Mouse (Mus musculus): ENCODE results near the gene Hdac4. TPM values are rescaled to one million over a fixed set of nuclear protein-coding genes. Genes with fewer than 3 reads are reported as not detected.

Hdac4 gene
- polyA plus RNA-seq, 1 experiment from 2014 or later: 10.5 TPM

DNA sequence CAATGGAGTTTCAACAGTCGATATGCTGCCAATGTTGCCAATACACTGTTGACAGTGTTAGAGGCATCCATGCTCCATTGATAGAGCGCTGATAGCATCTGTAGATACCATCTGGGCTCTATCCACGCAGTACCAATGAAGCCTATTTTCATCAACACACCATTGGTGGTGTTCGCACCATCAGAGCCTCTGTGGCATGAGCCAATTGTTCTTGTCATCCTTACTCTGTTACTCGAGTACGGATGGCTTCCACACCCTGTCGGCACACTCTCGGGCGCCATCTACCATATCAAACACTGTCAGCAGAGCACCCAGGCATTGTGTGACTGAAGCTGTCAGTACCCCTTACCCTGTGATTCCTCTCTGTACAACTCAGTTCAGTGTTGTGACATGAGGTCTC, 271.9 kb downstream of the Hdac4 start:
- Histone ChIP-seq H3K36me3 (no peaks in the 10 kb centered on the region), H3K9me3 (replicated peaks) (no peaks in the 10 kb centered on the region), H3K4me3 (no peak overlapping the region), H3K27me3 (no peaks in the 10 kb centered on the region), H3K4me1 (replicated peaks) (peaks cover 38% of the 10 kb centered on the region), H3K4me2 (no peak overlapping the region), H3K27ac (no peak overlapping the region), H3K9ac (no peak overlapping the region)
- no peak for ATAC-seq (replicated peaks; ENCODE audit: insufficient number of reproducible peaks, insufficient read depth, low FRiP score, low read depth)
- WGBS: 81% methylated on average over 9 of the region's 9 CpGs

DNA sequence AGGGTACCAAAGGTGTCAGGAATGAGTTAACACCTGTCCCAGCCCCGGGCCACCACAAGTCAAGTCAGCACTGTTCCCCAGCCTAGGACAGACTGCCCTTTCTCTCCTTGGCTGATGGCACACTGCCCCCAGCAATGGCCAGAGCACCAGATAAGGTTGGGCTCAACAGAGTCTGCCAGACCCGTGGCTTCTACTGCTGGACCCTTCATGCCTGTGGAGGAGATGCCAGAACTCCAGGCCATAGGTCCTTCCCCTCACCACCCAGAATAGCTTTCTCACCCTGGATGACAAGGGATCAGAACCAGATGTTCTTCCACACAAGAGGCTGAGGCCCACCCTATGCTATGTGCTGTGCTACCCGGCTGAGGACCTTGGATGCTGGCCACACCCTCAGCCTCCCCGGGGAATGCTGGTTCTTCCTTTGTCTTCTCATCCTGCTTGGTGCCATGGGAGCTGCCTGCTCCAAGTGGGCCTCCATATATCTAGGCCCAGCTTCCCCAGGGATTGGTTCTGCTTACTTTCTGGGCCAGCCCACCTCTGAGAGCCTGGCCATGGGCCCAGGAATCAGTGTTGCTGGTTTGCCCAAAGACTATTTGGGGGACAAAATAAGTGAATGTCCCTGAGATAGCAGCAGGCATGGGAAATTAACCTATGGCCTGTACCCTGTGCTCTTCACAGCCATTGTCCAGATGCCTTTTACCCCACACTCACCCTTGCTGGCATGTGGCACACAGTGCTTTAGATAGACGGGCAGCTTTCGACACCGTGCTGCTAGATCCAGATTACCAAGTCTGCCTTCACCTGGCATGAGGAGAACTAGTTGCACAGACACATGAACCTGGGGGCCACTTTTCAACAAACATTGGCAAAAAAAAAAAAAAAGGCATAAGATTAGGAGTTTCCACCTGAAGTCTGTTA, 273.0 kb downstream of the Hdac4 start:
- H3K9ac ChIP-seq: no peak overlapping the region
- H3K27ac ChIP-seq: no peak overlapping the region
- H3K36me3 ChIP-seq: no peaks in the 10 kb centered on the region
- H3K9me3 ChIP-seq (replicated peaks): no peaks in the 10 kb centered on the region
- H3K27me3 ChIP-seq: no peaks in the 10 kb centered on the region
- H3K4me3 ChIP-seq: no peak overlapping the region
- peaks cover 34% of the 10 kb centered on the region for H3K4me1 ChIP-seq (replicated peaks)
- ATAC-seq (replicated peaks; ENCODE audit: insufficient number of reproducible peaks, insufficient read depth, low FRiP score, low read depth): peak; percentile 28; the same call in 1 of the 2 replicates
- no peak overlapping the region for H3K4me2 ChIP-seq
- WGBS: 54% methylated on average over 7 of the region's 7 CpGs

DNA sequence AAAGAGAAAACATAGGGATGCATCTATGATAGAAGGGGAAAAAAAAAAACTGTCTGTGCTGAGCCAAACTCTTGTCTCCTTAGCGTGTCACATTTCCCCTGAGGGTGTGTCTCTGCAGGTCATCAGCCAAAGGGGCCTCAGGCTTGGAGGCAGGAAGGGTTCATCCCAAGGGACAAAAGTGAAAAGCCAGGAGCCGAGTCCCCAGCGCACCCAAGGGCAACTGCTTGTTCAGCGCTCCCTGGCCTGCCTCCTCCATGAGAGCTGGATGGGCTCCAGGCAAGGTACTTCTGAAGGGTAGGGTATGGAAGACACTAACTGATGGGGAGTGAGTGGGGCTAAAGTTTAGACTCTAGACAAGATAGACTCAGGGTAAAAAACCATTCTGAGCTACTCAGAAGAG, 273.8 kb downstream of the Hdac4 start:
- WGBS: 79% methylated on average over 4 of the region's 4 CpGs
- ATAC-seq (replicated peaks; ENCODE audit: insufficient number of reproducible peaks, insufficient read depth, low FRiP score, low read depth): no peak

DNA sequence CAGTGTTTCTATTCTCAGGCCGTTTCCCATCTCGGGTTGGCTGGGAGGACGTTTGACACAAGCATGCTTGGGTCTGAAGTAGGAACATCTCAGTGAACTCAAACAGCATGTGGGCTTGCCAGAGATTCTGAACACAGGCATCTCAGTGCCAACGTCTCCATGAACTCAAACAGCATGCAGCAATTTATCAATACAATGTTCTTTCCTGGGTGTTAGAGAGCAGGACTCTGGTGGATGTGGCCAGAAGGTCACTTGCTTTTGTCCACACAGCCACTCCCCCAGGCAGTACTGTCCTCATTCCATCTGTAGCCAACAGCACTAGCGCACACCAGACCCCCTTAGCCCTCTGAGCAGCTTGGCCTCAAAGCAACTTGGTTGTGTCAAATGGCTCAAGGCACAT, 274.2 kb downstream of the Hdac4 start:
- H3K9me3 ChIP-seq (replicated peaks): no peaks in the 10 kb centered on the region
- no peak overlapping the region for H3K9ac ChIP-seq
- no peaks in the 10 kb centered on the region for H3K27me3 ChIP-seq
- no peak overlapping the region for H3K4me2 ChIP-seq
- no peaks in the 10 kb centered on the region for H3K36me3 ChIP-seq
- H3K4me1 ChIP-seq (replicated peaks): peaks cover 33% of the 10 kb centered on the region
- no peak overlapping the region for H3K4me3 ChIP-seq
- H3K27ac ChIP-seq: no peak overlapping the region
- WGBS: 63% methylated on average over 5 of the region's 5 CpGs
- no peak for ATAC-seq (replicated peaks; ENCODE audit: insufficient number of reproducible peaks, insufficient read depth, low FRiP score, low read depth)

More for the DNA sequence above, 273.8 kb downstream of the Hdac4 start:
- Histone ChIP-seq H3K4me3 (no peak overlapping the region), H3K36me3 (no peaks in the 10 kb centered on the region), H3K4me2 (no peak overlapping the region), H3K4me1 (replicated peaks) (peaks cover 33% of the 10 kb centered on the region), H3K9me3 (replicated peaks) (no peaks in the 10 kb centered on the region), H3K27me3 (no peaks in the 10 kb centered on the region), H3K27ac (no peak overlapping the region), H3K9ac (no peak overlapping the region)

- no peak for ATAC-seq (replicated peaks; ENCODE audit: insufficient number of reproducible peaks, insufficient read depth, low FRiP score, low read depth)
- WGBS: 17% methylated on average over 7 of the region's 7 CpGs
- Histone ChIP-seq H3K4me1 (replicated peaks) (peaks cover 33% of the 10 kb centered on the region), H3K27me3 (no peaks in the 10 kb centered on the region), H3K27ac (peak overlapping the region; percentile 29; the same call in 1 of the 2 replicates), H3K9ac (no peak overlapping the region), H3K4me3 (no peak overlapping the region), H3K36me3 (no peaks in the 10 kb centered on the region), H3K4me2 (no peak overlapping the region), H3K9me3 (replicated peaks) (no peaks in the 10 kb centered on the region)
Measured at GRCm38 (mm10) chr1:91920038-91920589, 275.4 kb downstream of the Hdac4 start.

DNA sequence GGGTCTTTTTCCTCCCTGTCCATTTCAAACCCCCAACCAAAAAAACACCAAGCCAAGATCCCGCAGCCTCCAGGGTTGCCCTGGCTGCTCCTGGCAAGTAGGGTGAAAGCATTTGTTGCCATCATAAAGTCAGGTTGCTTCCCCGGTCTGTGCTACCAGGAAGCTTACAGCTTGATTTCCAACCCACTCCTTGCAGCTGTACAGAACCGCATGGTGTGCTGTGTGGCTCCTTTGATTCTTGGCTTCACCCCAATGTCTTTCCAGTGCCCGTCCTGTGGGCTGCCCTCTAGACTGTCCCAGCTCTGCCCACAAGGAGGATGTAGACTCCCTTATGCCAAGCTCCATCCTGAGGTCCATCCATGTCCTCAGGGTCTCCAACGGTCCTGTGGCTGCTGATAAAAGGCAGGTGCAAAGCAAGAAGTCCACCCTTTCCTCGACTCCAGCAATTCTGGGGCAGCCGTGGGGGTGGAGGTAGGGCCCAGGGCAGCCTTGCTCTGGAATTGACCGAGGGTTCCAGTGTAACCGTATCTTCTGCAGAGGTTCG, 277.2 kb downstream of the Hdac4 start:
- Histone ChIP-seq H3K27me3 (no peaks in the 10 kb centered on the region), H3K4me1 (replicated peaks) (peaks cover 39% of the 10 kb centered on the region), H3K4me2 (no peak overlapping the region), H3K27ac (no peak overlapping the region), H3K36me3 (no peaks in the 10 kb centered on the region), H3K9ac (no peak overlapping the region), H3K9me3 (replicated peaks) (no peaks in the 10 kb centered on the region), H3K4me3 (no peak overlapping the region)
- 80% methylated on average over 10 of the region's 10 CpGs for WGBS
- ATAC-seq (replicated peaks; ENCODE audit: insufficient number of reproducible peaks, insufficient read depth, low FRiP score, low read depth): no peak

DNA sequence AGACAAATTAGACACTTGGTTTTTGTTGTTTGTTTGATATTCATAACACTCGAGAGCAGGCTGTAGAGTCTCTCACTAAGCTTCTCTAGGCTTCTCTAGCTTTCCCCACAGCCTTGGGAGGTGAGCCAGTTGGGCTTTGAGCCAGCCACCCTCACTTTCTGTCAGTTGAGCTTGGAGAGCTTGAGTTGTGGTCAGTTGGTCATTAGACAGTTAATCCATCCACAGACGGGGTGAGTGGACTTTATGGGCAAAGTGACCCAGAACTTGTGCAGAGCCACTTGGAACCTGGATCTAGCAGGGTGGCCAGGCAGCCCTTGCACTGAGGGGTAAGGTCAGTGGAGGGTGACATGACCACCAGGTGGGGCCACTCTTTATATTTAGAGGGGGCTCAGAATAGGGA, 277.9 kb downstream of the Hdac4 start:
- ATAC-seq (replicated peaks; ENCODE audit: insufficient number of reproducible peaks, insufficient read depth, low FRiP score, low read depth): no peak
- Histone ChIP-seq H3K36me3 (no peaks in the 10 kb centered on the region), H3K9me3 (replicated peaks) (no peaks in the 10 kb centered on the region), H3K27me3 (no peaks in the 10 kb centered on the region), H3K4me1 (replicated peaks) (peaks cover 38% of the 10 kb centered on the region), H3K4me3 (no peak overlapping the region), H3K4me2 (no peak overlapping the region), H3K27ac (no peak overlapping the region), H3K9ac (no peak overlapping the region)
- WGBS: 42% methylated on average over 2 of the region's 2 CpGs

GRCm38 (mm10) chr1:91915961-91916360, 279.5 kb downstream of the Hdac4 start:
- Histone ChIP-seq H3K4me3 (no peak overlapping the region), H3K9ac (no peak overlapping the region), H3K4me2 (no peak overlapping the region), H3K36me3 (no peaks in the 10 kb centered on the region), H3K4me1 (replicated peaks) (peaks cover 28% of the 10 kb centered on the region), H3K27me3 (no peaks in the 10 kb centered on the region), H3K9me3 (replicated peaks) (no peaks in the 10 kb centered on the region), H3K27ac (no peak overlapping the region)
- ATAC-seq (replicated peaks; ENCODE audit: insufficient number of reproducible peaks, insufficient read depth, low FRiP score, low read depth): no peak
- WGBS: 77% methylated on average over 5 of the region's 5 CpGs

DNA sequence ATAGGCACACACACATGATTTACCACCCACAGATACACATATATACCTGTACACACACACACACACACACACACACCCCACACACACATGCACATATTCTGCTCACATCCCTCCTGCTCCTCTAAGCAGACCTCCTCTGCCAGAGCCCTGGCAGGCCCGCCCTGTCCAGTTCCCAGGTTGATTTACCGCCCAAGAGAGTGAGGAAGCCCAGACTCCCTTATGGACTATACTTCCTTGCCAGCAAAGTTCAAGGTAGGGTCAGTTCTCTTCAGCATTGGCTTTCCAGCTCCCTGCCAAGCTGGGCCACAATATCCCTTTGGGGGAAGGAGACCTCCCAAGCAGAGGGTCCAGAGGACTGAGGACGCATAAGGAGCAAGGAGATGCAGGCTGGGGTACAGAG, 280.9 kb downstream of the Hdac4 start:
- no peak overlapping the region for H3K9ac ChIP-seq
- peak overlapping the region; percentile 16; the same call in 1 of the 2 replicates for H3K27ac ChIP-seq
- H3K4me3 ChIP-seq: no peak overlapping the region
- 34% methylated on average over 3 of the region's 3 CpGs for WGBS
- ATAC-seq (replicated peaks; ENCODE audit: insufficient number of reproducible peaks, insufficient read depth, low FRiP score, low read depth): no peak
- no peaks in the 10 kb centered on the region for H3K9me3 ChIP-seq (replicated peaks)
- no peak overlapping the region for H3K4me2 ChIP-seq
- H3K4me1 ChIP-seq (replicated peaks): peaks cover 15% of the 10 kb centered on the region
- H3K36me3 ChIP-seq: no peaks in the 10 kb centered on the region
- H3K27me3 ChIP-seq: no peaks in the 10 kb centered on the region

GRCm38 (mm10) chr1:91913850-91914249, 281.6 kb downstream of the Hdac4 start:
- Histone ChIP-seq H3K36me3 (no peaks in the 10 kb centered on the region), H3K27me3 (no peaks in the 10 kb centered on the region), H3K4me2 (no peak overlapping the region), H3K4me3 (no peak overlapping the region), H3K9me3 (replicated peaks) (no peaks in the 10 kb centered on the region), H3K27ac (no peak overlapping the region), H3K4me1 (replicated peaks) (peaks cover 12% of the 10 kb centered on the region), H3K9ac (no peak overlapping the region)
- ATAC-seq (replicated peaks; ENCODE audit: insufficient number of reproducible peaks, insufficient read depth, low FRiP score, low read depth): no peak
- WGBS: 56% methylated on average over 6 of the region's 6 CpGs

- Histone ChIP-seq H3K4me2 (no peak overlapping the region), H3K9me3 (replicated peaks) (no peaks in the 10 kb centered on the region), H3K27me3 (peaks cover 7% of the 10 kb centered on the region), H3K4me1 (replicated peaks) (peaks cover 10% of the 10 kb centered on the region), H3K27ac (no peak overlapping the region), H3K36me3 (no peaks in the 10 kb centered on the region), H3K9ac (no peak overlapping the region), H3K4me3 (no peak overlapping the region)
- peak; percentile 27; the same call in 1 of the 2 replicates for ATAC-seq (replicated peaks; ENCODE audit: insufficient number of reproducible peaks, insufficient read depth, low FRiP score, low read depth)
- 55% methylated on average over 10 of the region's 10 CpGs for WGBS
Measured at GRCm38 (mm10) chr1:91912227-91913119, 283.0 kb downstream of the Hdac4 start.

All from heart, embryonic 15.5 days (tissue).